Mouse (Mus musculus): ENCODE data around the gene Klhl11.

Gene Klhl11

GRCm38 (mm10) chr11:100471352-100472196 lies 967 bp downstream of the Klhl11 start:
- no peak for DNase-seq (ENCODE audit: extremely low spot score)

GRCm38 (mm10) chr11:100465833-100466232 lies 6.7 kb downstream of the Klhl11 start:
- DNase-seq (ENCODE audit: extremely low spot score) = no peak

GRCm38 (mm10) chr11:100465229-100465792 lies 7.2 kb downstream of the Klhl11 start:
- DNase-seq (ENCODE audit: extremely low spot score) = no peak

GRCm38 (mm10) chr11:100462699-100463098 lies 9.8 kb downstream of the Klhl11 start:
- no peak for DNase-seq (ENCODE audit: extremely low spot score)

GRCm38 (mm10) chr11:100457711-100458110 lies 14.8 kb downstream of the Klhl11 start:
- no peak for DNase-seq (ENCODE audit: extremely low spot score)

- no peak for DNase-seq (ENCODE audit: extremely low spot score)
Observed at GRCm38 (mm10) chr11:100457247-100457646, 15.3 kb downstream of the Klhl11 start.

GRCm38 (mm10) chr11:100442625-100443024 lies 29.9 kb downstream of the Klhl11 start:
- DNase-seq (ENCODE audit: extremely low spot score) = no peak

GRCm38 (mm10) chr11:100441797-100442196 lies 30.7 kb downstream of the Klhl11 start, which contains the start of the genes Nt5c3b and Klhl10:
Gene Nt5c3b, minus strand, starts transcription at chr11:100441808.
Gene Klhl10, plus strand, starts transcription at chr11:100441917.
- no peak for DNase-seq (ENCODE audit: extremely low spot score)

GRCm38 (mm10) chr11:100440691-100441522 lies 31.6 kb downstream of the Klhl11 start:
- peak; percentile 80 for DNase-seq (ENCODE audit: extremely low spot score)

GRCm38 (mm10) chr11:100437901-100438300 lies 34.6 kb downstream of the Klhl11 start:
- DNase-seq (ENCODE audit: extremely low spot score) = no peak

- DNase-seq (ENCODE audit: extremely low spot score) = no peak
Observed at GRCm38 (mm10) chr11:100435678-100436246, 36.8 kb downstream of the Klhl11 start.

GRCm38 (mm10) chr11:100432002-100432401 lies 40.5 kb downstream of the Klhl11 start:
- DNase-seq (ENCODE audit: extremely low spot score) = no peak

- DNase-seq (ENCODE audit: extremely low spot score) = no peak
Observed at GRCm38 (mm10) chr11:100430052-100430451, 42.5 kb downstream of the Klhl11 start.

GRCm38 (mm10) chr11:100428612-100429199 lies 43.8 kb downstream of the Klhl11 start:
- DNase-seq (ENCODE audit: extremely low spot score) = no peak

GRCm38 (mm10) chr11:100426820-100427219 lies 45.7 kb downstream of the Klhl11 start:
- DNase-seq (ENCODE audit: extremely low spot score) = no peak

- DNase-seq (ENCODE audit: extremely low spot score) = peak; percentile 52
Observed at GRCm38 (mm10) chr11:100425851-100426250, 46.7 kb downstream of the Klhl11 start.

- DNase-seq (ENCODE audit: extremely low spot score) = no peak
Observed at GRCm38 (mm10) chr11:100423836-100424235, 48.7 kb downstream of the Klhl11 start.

- DNase-seq (ENCODE audit: extremely low spot score) = no peak
Observed at GRCm38 (mm10) chr11:100421537-100421936, 51.0 kb downstream of the Klhl11 start.

GRCm38 (mm10) chr11:100414914-100415822 lies 57.4 kb downstream of the Klhl11 start, which contains the start of gene Fkbp10:
Gene Fkbp10, plus strand, starts transcription at chr11:100415697.
- DNase-seq (ENCODE audit: extremely low spot score) = peak; percentile 77
